13 mouse cellular contexts compared by ENCODE assay signal in genomic region chr6:108545464-108545863, GRCm38 (mm10).
"Had no signal": no experiment of that assay in that cellular context is flagged by ENCODE, and none has a peak within 500 bp of the region (broad histone marks: within the 10 kb centered on the region; RNA-seq: fewer than 3 reads in every experiment).

No protein-coding gene starts in this region.

- H3K9ac ChIP-seq: intestine, embryonic 15.5 days; limb, embryonic 12.5 days; liver, embryonic 13.5 days; liver, postnatal 0 days; lung, embryonic 15.5 days; midbrain, embryonic 15.5 days; neural tube, embryonic 12.5 days had no signal

- DNase-seq: liver; liver, embryonic 13.5 days; liver, postnatal 0 days; lung, postnatal 14 days; thymus, postnatal 4 days had no signal

- H3K36me3 ChIP-seq: intestine, embryonic 15.5 days; limb, embryonic 12.5 days; liver, embryonic 13.5 days; lung, embryonic 15.5 days; midbrain, embryonic 15.5 days; neural tube, embryonic 12.5 days had no signal

- H3K27ac ChIP-seq: intestine, embryonic 15.5 days; layer of hippocampus, adult 2 months; limb, embryonic 12.5 days; liver, embryonic 13.5 days; lung, embryonic 15.5 days; macrophage; midbrain, embryonic 15.5 days; neural tube, embryonic 12.5 days; stomach, postnatal 0 days had no signal

- H3K27me3 ChIP-seq: intestine, embryonic 15.5 days; limb, embryonic 12.5 days; liver, embryonic 13.5 days; lung, embryonic 15.5 days; midbrain, embryonic 15.5 days; neural tube, embryonic 12.5 days had no signal

- H3K4me2 ChIP-seq: intestine, embryonic 15.5 days; limb, embryonic 12.5 days; liver, embryonic 13.5 days; lung, embryonic 15.5 days; midbrain, embryonic 15.5 days; neural tube, embryonic 12.5 days had no signal

- ATAC-seq: intestine, embryonic 15.5 days; liver, postnatal 0 days; midbrain, embryonic 15.5 days had no signal

- H3K4me1 ChIP-seq: intestine, embryonic 15.5 days; limb, embryonic 12.5 days; liver, embryonic 13.5 days; lung, embryonic 15.5 days; midbrain, embryonic 15.5 days; neural tube, embryonic 12.5 days had no signal

- H3K9me3 ChIP-seq: intestine, embryonic 15.5 days; limb, embryonic 12.5 days; liver, embryonic 13.5 days; lung, embryonic 15.5 days; midbrain, embryonic 15.5 days; neural tube, embryonic 12.5 days had no signal

- H3K4me3 ChIP-seq: intestine, embryonic 15.5 days; layer of hippocampus, adult 2 months; limb, embryonic 12.5 days; liver, embryonic 13.5 days; lung, embryonic 15.5 days; midbrain, embryonic 15.5 days; neural tube, embryonic 12.5 days had no signal
